Mouse (Mus musculus) thymus, adult 2 months (tissue): ENCODE measurements at regions not wholly inside any gene's neighbourhood (a gene's known extent, or its start where the extent isn't known, plus 50 kb on each side); places are given as distances from the start of the nearest gene placed in this dataset.

ENCODE experiments used
- CTCF ChIP-seq: fragments of 200-500 bp; IDR thresholded peaks from 2 replicates; pipeline ENCODE4 v1.5.1; 2012; ENCODE audit warnings: mild to moderate bottlenecking, control low read depth, low read length, moderate library complexity, borderline replicate concordance; ENCODE audit not compliant: control insufficient read depth, poor library complexity, insufficient read depth; ENCODE audit errors: extremely low read depth
- POLR2A ChIP-seq: fragments of 200-500 bp; IDR thresholded peaks from 2 replicates; pipeline ENCODE4 v1.6.1; 2012; ENCODE audit warnings: mild to moderate bottlenecking, low read length, control low read depth, moderate library complexity; ENCODE audit not compliant: control insufficient read depth, poor library complexity, insufficient read depth; ENCODE audit errors: extremely low read depth

DNA sequence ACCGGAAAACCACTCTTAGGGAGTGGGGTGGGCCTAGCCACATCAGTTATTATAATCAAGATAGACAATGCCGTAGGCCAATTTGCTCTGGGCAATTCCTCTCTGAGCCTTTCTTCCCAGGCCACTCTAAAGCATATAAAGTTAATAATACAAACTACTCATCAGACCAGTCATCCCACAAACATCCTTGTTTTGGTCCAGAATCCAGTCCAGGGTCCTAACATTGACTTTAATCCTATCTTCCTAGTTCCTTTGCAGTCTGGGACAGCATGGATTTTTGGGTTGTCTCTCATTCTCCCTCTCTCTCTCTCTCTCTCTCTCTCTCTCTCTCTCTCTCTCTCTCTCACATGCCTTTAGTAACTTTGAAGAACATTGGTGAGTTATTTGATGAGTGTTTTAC lies 92.3 kb downstream of the Akr1d1 start:
- TF ChIP-seq CTCF (no peak), POLR2A (no peak)
